Mouse (Mus musculus) frontal cortex, adult (tissue): Measurements from ENCODE around the gene Syn1.

ENCODE experiments used
- ATAC-seq: cut with Nextera tagmentation; 2 replicates; pipeline ENCODE4 v1.9.2; 2017; ENCODE audit warnings: mild to moderate bottlenecking, moderate library complexity, mixed read lengths; ENCODE audit not compliant: low TSS enrichment

Syn1 gene

GRCm38 (mm10) chrX:20862105-20863065 lies 58.4 kb downstream of the Syn1 start:
- ATAC-seq, result no peak

GRCm38 (mm10) chrX:20861453-20862104 lies 59.2 kb downstream of the Syn1 start:
- ATAC-seq, result no peak

DNA sequence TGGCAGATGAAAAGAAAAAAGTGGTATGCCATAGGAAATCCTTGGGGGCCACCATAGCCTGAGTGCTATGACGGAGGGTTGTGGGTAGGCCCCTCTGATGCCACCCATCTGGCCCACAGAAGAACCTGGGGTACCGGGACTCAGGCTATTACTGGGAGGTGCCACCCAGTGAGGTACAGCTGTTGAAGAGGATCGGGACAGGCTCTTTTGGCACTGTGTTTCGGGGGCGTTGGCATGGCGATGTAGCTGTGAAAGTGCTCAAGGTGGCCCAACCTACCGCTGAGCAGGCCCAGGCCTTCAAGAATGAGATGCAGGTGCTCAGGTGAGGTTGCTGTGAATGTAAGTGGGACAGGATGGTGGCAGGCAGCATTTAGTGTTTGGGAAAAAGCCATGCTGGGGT lies 67.0 kb downstream of the Syn1 start:
- no peak for ATAC-seq

- peak; percentile 98 for ATAC-seq
These were observed 72.4 kb downstream of the Syn1 start for GRCm38 (mm10) chrX:20848256-20848984.

GRCm38 (mm10) chrX:20847816-20848215 lies 73.0 kb downstream of the Syn1 start:
- no peak for ATAC-seq

GRCm38 (mm10) chrX:20847232-20847631 lies 73.6 kb downstream of the Syn1 start:
- ATAC-seq, result peak; percentile 18; the same call in 1 of the 2 replicates

DNA sequence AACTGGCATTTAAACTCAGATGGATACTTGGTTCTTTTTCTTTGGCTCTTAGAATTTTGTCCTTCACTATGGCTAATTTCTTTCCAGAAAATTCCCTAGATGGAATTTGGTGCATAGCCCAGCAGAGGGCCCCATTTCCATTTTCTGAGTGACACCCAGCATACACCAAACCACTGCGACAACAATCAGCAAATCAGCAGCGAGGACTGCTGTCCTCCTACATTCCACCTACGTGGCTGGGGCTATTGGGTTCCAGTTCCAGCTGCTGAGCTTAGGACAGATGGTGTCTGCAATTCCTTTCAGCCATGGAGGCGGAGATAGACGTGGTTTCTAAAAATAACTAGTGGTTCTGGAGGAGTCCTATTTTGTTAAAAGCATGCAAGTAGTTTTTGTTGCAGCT lies 91.9 kb downstream of the Syn1 start:
- peak; percentile 99 for ATAC-seq

- ATAC-seq, result peak; percentile 62
These were observed 100.9 kb downstream of the Syn1 start for GRCm38 (mm10) chrX:20819708-20820426.

- ATAC-seq, result peak; percentile 78
These were observed 101.6 kb downstream of the Syn1 start for GRCm38 (mm10) chrX:20819204-20819628.

GRCm38 (mm10) chrX:20816974-20817373 lies 103.8 kb downstream of the Syn1 start:
- ATAC-seq, result peak; percentile 45; the same call in 1 of the 2 replicates
